Mouse (Mus musculus) brain, embryonic 14.5 days (tissue): Measurements from ENCODE around the gene Slc23a4. TPM values are rescaled to one million over a fixed set of nuclear protein-coding genes. Genes with fewer than 3 reads are reported as not detected.

Experiments
- DNase-seq: peaks from one replicate; pipeline ENCODE4 v3.0.0-alpha.2; 2011; ENCODE audit warnings: low read depth
- CTCF ChIP-seq: fragments of 200-500 bp; IDR thresholded peaks from 2 replicates; pipeline ENCODE4 v1.5.1; 2012; ENCODE audit warnings: inconsistent platforms, mild to moderate bottlenecking, moderate library complexity, borderline replicate concordance; ENCODE audit not compliant: insufficient read depth, insufficient read length; ENCODE audit errors: extremely low read depth
- POLR2A ChIP-seq: fragments of 200-500 bp; IDR thresholded peaks from 2 replicates; pipeline ENCODE4 v1.6.1; 2012; ENCODE audit warnings: mild to moderate bottlenecking, inconsistent platforms, borderline replicate concordance; ENCODE audit not compliant: poor library complexity, insufficient read depth, insufficient read length, severe bottlenecking; ENCODE audit errors: extremely low read depth
- polyA plus RNA-seq: library from polyadenylated mRNA; depleted of rRNA; stranded (reverse); fragments of >200 nt; gene quantifications from 2 replicates; pipeline ENCODE4 v1.2.3, GENCODE M21; 2012

Gene Slc23a4
- polyA plus RNA-seq, 1 experiment: 2.0 TPM

GRCm38 (mm10) chr6:34932633-34933032, 55.6 kb downstream of the Slc23a4 start:
- no peak for DNase-seq
- TF ChIP-seq POLR2A (no peak), CTCF (no peak)

GRCm38 (mm10) chr6:34927594-34927993, 60.6 kb downstream of the Slc23a4 start:
- TF ChIP-seq CTCF (no peak), POLR2A (no peak)
- DNase-seq: no peak

- TF ChIP-seq CTCF: peak; percentile 78
- TF ChIP-seq POLR2A: no peak
- DNase-seq: peak; percentile 65
Measured at GRCm38 (mm10) chr6:34927156-34927555, 61.0 kb downstream of the Slc23a4 start.

- peak; percentile 28 for DNase-seq
- TF ChIP-seq CTCF (peak; percentile 36; the same call in 1 of the 2 replicates), POLR2A (no peak)
Measured at GRCm38 (mm10) chr6:34921941-34922340, 66.3 kb downstream of the Slc23a4 start.

GRCm38 (mm10) chr6:34920631-34921030, 67.6 kb downstream of the Slc23a4 start:
- no peak for DNase-seq
- TF ChIP-seq POLR2A (no peak), CTCF (no peak)

- DNase-seq: no peak
- TF ChIP-seq CTCF: no peak
- no peak for TF ChIP-seq POLR2A
Measured at GRCm38 (mm10) chr6:34919956-34920355, 68.2 kb downstream of the Slc23a4 start, which contains the start of gene Stra8. Gene Stra8 (plus strand): TSS chr6:34920163.

- TF ChIP-seq CTCF: no peak
- TF ChIP-seq POLR2A: no peak
- no peak for DNase-seq
Measured at GRCm38 (mm10) chr6:34919146-34919545, 69.1 kb downstream of the Slc23a4 start.

- DNase-seq: no peak
- TF ChIP-seq POLR2A: no peak
- TF ChIP-seq CTCF: no peak
Measured at GRCm38 (mm10) chr6:34914462-34914861, 73.7 kb downstream of the Slc23a4 start.

- no peak for TF ChIP-seq CTCF
- TF ChIP-seq POLR2A: no peak
- DNase-seq: no peak
Measured at GRCm38 (mm10) chr6:34913341-34914040, 74.7 kb downstream of the Slc23a4 start.

- DNase-seq: peak; percentile 96
- TF ChIP-seq POLR2A: peak; percentile 84
- TF ChIP-seq CTCF: no peak
Measured at GRCm38 (mm10) chr6:34910371-34911219, 77.6 kb downstream of the Slc23a4 start, which contains the start of gene Wdr91. Gene Wdr91 (minus strand): TSS chr6:34910876.

- no peak for DNase-seq
- TF ChIP-seq CTCF (no peak), POLR2A (no peak)
Measured at GRCm38 (mm10) chr6:34909631-34910345, 78.4 kb downstream of the Slc23a4 start.
